Mouse (Mus musculus): Measurements from ENCODE around the gene Bcas3.

Bcas3 gene

GRCm38 (mm10) chr11:85667741-85668140 is 314.8 kb downstream of the Bcas3 start:
- DNase-seq (ENCODE audit: low spot score in 2 of 2) = no peak

GRCm38 (mm10) chr11:85672881-85673475 is 320.0 kb downstream of the Bcas3 start:
- no peak for DNase-seq (ENCODE audit: low spot score in 2 of 2)

DNA sequence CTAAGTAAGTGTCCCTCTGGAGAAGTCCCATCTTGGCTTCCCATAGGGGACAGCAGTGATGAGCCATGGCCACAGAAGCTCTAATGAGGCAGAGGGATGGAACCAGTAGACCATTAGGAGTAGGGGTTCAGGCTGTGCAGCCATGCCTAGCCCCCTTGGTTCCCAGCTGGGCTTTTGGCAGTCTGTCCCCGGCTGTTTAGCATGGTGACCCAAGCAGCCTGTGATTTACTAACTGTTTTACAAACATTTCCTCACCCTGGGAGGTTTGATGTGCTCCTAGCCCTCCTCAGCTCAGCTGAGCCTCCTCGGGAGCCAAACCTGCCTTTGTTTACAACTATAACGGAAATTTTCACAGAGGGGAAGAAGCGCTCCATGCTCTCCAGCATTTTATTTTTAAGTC is 322.3 kb downstream of the Bcas3 start:
- no peak for DNase-seq (ENCODE audit: low spot score in 2 of 2)

- DNase-seq (ENCODE audit: low spot score in 2 of 2) = no peak
These were observed 323.5 kb downstream of the Bcas3 start for GRCm38 (mm10) chr11:85676357-85677004.

DNA sequence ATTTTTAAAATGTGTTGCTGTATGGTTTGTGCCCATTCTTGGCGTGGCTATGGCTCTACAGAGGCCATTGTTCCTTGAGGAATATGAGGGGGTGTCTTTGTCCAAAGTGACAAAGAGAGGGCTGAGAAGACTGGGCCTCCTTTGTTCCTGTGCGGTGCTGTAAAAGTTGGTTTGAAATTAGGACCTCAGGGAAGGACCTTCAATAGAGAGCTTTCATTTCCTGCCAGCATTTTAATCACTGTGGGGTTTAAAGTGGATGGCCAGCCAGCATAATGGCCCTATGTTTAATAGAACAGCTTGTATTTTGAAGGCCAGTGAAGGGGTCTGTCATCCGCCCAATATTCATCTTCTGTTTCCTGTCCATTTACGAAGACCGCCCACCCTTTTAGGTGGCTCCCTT is 325.7 kb downstream of the Bcas3 start:
- DNase-seq (ENCODE audit: low spot score in 2 of 2) = peak in 1 of 2 experiments; percentile 7

DNA sequence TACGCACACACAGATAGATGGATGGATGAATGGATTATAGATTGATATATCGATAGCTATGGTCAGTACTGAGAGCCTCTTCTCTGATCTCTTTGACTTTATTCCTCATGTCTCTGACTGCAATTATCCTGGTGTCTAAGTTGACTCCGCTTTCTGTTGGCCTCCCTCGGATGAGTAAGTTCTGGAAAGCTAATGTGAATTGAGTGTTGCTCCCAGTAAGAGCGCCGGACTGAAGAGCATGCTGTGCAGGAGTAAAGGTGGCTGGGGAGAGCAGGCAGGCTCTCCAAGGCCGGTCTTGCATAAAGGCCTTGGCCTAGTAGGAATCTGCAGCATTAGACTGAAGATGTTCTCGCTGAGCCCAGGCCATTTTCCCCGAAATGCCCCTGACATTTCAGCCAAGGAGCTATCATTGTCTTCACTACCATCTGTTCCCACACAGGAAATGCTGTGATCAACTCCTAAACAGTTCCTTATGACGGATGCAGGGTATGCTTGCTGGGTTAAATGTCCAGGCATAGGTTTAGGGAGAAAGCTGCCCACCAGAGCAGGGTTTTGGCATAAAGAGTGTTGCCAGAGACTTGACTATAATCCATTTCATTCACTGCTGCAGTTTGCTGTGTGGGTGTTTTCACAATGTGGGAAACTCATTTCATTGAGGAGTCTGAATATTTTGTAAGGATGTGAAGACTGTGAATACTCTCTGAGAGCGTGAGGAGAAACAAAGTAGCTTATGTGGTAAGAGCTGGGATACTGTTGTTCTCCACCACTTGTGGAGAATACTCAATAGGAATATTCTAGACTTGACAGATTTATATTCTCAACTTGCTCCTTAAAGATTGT is 328.8 kb downstream of the Bcas3 start:
- DNase-seq (ENCODE audit: low spot score in 2 of 2) = peak; percentile 15 to 32

DNA sequence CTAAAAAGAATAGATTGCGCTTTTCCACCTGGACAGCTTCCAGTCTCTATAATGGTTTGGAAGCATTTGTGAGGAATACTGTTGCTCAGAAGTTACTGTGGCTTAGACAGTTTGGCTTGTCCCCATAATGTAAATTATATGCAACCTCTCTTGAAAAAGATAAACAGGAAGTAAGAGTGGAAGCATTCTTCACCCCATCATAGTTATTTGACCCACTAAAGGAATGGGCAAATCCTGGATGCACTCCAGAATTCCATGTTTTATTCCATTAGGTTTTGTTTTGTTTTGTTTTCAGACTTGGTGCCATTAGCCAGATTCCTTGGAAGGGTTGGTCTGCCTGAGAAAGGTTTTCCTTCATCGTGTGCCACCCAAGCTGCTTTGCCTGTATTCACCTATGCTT is 332.0 kb downstream of the Bcas3 start:
- DNase-seq (ENCODE audit: low spot score in 2 of 2) = no peak

GRCm38 (mm10) chr11:85687816-85688439 is 335.0 kb downstream of the Bcas3 start:
- DNase-seq (ENCODE audit: low spot score in 2 of 2) = no peak

DNA sequence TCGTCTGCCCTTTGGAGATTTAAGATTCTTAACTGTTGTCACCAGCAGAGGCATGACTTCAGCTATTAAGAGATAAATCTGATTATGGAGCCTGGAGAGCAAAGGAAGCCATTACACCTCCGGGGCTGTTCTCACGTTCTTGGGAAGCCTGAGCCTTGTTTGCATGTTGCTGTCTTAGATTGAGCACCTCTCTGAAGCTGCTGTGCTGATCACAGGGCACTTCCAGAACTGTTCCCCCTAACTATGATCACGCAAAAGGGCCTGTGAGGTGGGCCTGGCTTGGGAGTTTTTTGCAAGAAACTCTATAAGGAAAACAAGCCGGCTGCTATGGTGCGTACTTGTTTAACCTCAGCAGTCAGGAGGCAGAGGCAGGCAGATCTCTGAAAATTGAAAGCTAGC is 335.5 kb downstream of the Bcas3 start:
- no peak for DNase-seq (ENCODE audit: low spot score in 2 of 2)

GRCm38 (mm10) chr11:85689226-85689625 is 336.3 kb downstream of the Bcas3 start:
- no peak for DNase-seq (ENCODE audit: low spot score in 2 of 2)

- no peak for DNase-seq (ENCODE audit: low spot score in 2 of 2)
These were observed 338.3 kb downstream of the Bcas3 start for GRCm38 (mm10) chr11:85691285-85691684.

GRCm38 (mm10) chr11:85695614-85696263 is 342.8 kb downstream of the Bcas3 start:
- no peak for DNase-seq (ENCODE audit: low spot score in 2 of 2)

DNA sequence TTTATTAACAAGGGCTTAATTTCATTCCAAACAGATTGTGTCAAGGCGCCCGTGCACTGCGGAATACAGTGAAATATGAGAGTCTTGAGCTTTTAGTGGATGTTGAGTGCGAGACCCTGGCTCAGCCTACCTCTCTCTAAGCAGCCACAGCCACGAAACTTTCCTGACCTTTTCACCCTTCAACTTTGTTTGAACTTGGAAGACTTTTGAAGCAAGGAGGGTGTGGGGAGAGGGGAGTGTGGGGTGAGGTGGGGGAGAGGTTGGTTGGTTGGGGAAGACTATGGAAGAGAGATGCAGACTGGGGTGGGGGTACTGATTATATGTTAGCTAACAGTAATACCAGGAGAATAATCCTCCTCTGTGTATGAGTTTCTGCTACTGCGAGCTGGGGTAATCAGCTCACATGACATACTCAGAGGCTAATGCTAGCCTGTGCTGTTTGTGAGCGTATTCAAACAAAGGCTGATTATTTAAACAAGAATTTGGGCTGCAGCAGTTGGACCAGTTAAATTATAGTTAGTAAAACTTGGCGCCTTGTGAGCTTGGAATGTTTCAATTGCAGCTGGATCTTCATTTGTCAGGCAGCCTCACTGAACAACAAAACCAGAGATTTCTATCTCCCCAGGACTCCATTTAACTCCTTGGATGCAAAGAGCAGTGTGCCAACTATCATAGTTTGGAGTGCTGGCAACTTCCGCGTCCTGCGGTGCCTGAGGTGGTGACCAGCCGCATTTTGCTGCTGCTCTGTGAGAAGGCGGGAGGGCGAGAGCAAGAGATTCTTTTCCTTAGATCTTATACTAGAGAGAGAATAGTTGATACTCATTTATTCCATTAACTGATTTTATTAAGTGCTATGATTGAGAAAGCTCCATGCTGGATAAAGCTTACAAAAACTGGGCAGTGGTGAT is 343.8 kb downstream of the Bcas3 start:
- no peak for DNase-seq (ENCODE audit: low spot score in 2 of 2)

- DNase-seq (ENCODE audit: low spot score in 2 of 2) = no peak
These were observed 344.5 kb downstream of the Bcas3 start for GRCm38 (mm10) chr11:85697468-85697867.

DNA sequence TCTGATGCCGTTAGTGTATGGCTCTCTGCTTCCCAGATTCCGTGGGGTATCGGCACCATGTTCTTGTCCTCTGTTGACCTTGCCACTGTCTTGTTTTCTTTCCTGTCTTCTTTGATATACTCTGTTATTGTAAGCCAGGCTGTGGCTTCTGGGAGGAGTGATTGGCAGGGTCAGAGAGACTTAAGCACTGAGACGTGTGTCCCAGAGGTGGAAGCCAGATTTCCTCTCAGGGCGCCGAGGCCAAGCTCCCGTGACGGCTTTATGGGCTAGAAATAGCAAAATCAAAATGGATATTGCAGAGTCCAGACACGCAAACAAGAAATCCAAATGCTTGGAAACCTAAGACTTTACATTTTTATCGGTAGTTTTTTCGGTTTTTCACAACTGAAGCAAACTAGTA is 345.3 kb downstream of the Bcas3 start:
- no peak for DNase-seq (ENCODE audit: low spot score in 2 of 2)

- DNase-seq (ENCODE audit: low spot score in 2 of 2) = no peak
These were observed 351.2 kb downstream of the Bcas3 start for GRCm38 (mm10) chr11:85704062-85704748.

GRCm38 (mm10) chr11:85706630-85707029 is 353.7 kb downstream of the Bcas3 start:
- no peak for DNase-seq (ENCODE audit: low spot score in 2 of 2)

- no peak for DNase-seq (ENCODE audit: low spot score in 2 of 2)
These were observed 354.5 kb downstream of the Bcas3 start for GRCm38 (mm10) chr11:85707496-85707895.

- no peak for DNase-seq (ENCODE audit: low spot score in 2 of 2)
These were observed 356.2 kb downstream of the Bcas3 start for GRCm38 (mm10) chr11:85709147-85709546.

DNA sequence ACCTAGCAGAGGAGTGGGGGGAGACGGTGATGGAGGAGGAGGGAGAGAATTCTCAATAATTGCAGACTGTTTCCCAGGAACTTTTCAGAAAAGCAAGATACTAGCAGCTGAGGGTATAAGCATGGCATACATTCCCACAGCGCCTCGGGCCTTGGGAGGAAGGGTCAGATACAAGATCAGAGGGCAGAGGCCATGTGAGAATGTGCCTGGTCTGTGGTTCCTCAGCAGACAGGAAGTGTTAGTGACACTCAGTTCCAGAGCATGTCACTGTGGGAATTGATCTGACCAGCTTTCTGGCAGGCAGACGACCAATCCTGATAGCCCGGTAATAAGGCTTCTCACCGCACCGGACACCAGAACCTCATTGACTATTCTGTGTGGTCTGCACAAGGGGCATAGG is 357.2 kb downstream of the Bcas3 start:
- no peak for DNase-seq (ENCODE audit: low spot score in 2 of 2)

Measured in frontal cortex, postnatal 36 days (tissue).